In the genomic region with DNA sequence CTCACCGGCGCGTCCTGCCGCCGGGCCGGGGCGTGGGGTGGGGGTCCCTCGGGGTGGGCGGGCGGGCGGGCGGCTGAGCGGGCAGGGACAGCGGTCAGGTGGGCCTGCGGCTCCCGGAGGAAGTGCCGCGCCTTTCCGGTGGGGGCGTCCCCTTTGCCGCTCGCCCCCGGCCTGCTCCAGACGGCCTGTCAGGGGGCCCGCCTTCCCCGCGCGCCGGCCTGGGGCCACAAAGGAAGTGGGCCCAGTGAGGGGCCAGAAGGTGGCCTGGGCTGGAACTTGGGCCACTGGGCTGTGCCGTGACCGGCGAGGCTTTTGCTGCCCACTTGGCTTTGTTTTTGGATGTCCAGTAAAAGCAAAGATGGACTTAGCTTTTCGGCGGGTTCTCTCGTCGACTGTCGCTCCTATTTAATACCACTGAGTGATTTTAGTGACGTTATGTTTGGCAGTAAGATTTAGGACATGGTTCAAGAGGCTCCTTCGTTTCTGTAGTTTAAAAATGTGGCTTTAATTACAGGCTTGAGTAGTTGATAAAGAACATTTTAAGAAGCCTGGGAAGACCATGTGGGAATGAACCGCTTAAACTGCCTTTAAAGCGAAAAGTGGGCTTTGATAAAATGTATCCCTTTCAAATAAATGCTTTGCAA, we compare ENCODE assay signal across 8 mouse cellular contexts. TPM values are rescaled to one million over a fixed set of nuclear protein-coding genes. Genes with fewer than 3 reads are reported as not detected.
DNase-seq lines count a peak whose midpoint lies in the region; ATAC-seq lines count a peak whose summit lies in the region.

No protein-coding gene starts in this region.

- peak overlapping the region; percentile 58 for H3K4me2 ChIP-seq in intestine, embryonic 16.5 days (ENCODE audit: low read depth, low read length)
- H3K4me2 ChIP-seq in limb, embryonic 15.5 days, result peak overlapping the region; percentile 53
- peak overlapping the region; percentile 71 for H3K4me2 ChIP-seq in midbrain, embryonic 14.5 days (ENCODE audit: low read length)

- no peaks in the 10 kb centered on the region for H3K27me3 ChIP-seq in intestine, embryonic 16.5 days (replicated peaks; ENCODE audit: control insufficient read depth, insufficient read depth, low read length)
- no peaks in the 10 kb centered on the region for H3K27me3 ChIP-seq in limb, embryonic 15.5 days
- no peaks in the 10 kb centered on the region for H3K27me3 ChIP-seq in midbrain, embryonic 14.5 days (ENCODE audit: control insufficient read depth, insufficient read depth, low read length)

- H3K36me3 ChIP-seq in intestine, embryonic 16.5 days (ENCODE audit: control insufficient read depth, insufficient read depth, low read length), result peaks cover 3% of the 10 kb centered on the region; the same call in 1 of the 2 replicates
- H3K36me3 ChIP-seq in limb, embryonic 15.5 days, result 0 out of 2 replicates have a peak, but pooled peaks cover 4% of the 10 kb centered on the region
- no peaks in the 10 kb centered on the region for H3K36me3 ChIP-seq in midbrain, embryonic 14.5 days (ENCODE audit: control insufficient read depth, insufficient read depth, low read length)

- no peaks in the 10 kb centered on the region for H3K9me3 ChIP-seq in intestine, embryonic 16.5 days (ENCODE audit: control insufficient read depth, low read length)
- H3K9me3 ChIP-seq in limb, embryonic 15.5 days, result no peaks in the 10 kb centered on the region
- H3K9me3 ChIP-seq in midbrain, embryonic 14.5 days (ENCODE audit: control insufficient read depth, low read length), result no peaks in the 10 kb centered on the region

- under 1% methylated on average over 34 of the region's 41 CpGs for WGBS in intestine, embryonic 16.5 days
- under 1% methylated on average over 40 of the region's 41 CpGs for WGBS in limb, embryonic 15.5 days
- WGBS in midbrain, embryonic 14.5 days, result under 1% methylated on average over 36 of the region's 41 CpGs

- peak; percentile 62 for DNase-seq in adrenal gland, adult 8-10 months
- peak; percentile 24 for DNase-seq in embryo, embryonic 11.5 days (ENCODE audit: low read depth, low spot score)
- peak; percentile 80 to 89 for DNase-seq in heart, adult 18-20 months
- peak; percentile 67 for DNase-seq in midbrain, embryonic 14.5 days
- peak; percentile 60 for DNase-seq in spleen, adult 12 weeks (ENCODE audit: low spot score)
- no peak for DNase-seq in c-Kit-positive CD71-positive TER-119-positive erythroid progenitor cells, embryonic 14.5 days (ENCODE audit: low spot score)

- ATAC-seq in intestine, embryonic 16.5 days, result peak; percentile 71
- peak; percentile 69 for ATAC-seq in limb, embryonic 15.5 days (ENCODE audit: insufficient number of reproducible peaks, low FRiP score, low TSS enrichment, low read depth)
- ATAC-seq in midbrain, embryonic 14.5 days (ENCODE audit: low FRiP score, low TSS enrichment), result peak; percentile 68

- H3K27ac ChIP-seq in intestine, embryonic 16.5 days (ENCODE audit: low read length), result peak overlapping the region; percentile 98
- H3K27ac ChIP-seq in limb, embryonic 15.5 days, result peak overlapping the region; percentile 98
- H3K27ac ChIP-seq in midbrain, embryonic 14.5 days (replicated peaks; ENCODE audit: low read depth, low read length), result peak overlapping the region; percentile 93

- H3K4me1 ChIP-seq in intestine, embryonic 16.5 days (ENCODE audit: control insufficient read depth, insufficient read depth, low read length), result peaks cover 11% of the 10 kb centered on the region
- H3K4me1 ChIP-seq in limb, embryonic 15.5 days, result peaks cover 12% of the 10 kb centered on the region
- H3K4me1 ChIP-seq in midbrain, embryonic 14.5 days (ENCODE audit: control insufficient read depth, insufficient read depth, low read length), result peaks cover 7% of the 10 kb centered on the region

- H3K4me3 ChIP-seq in intestine, embryonic 16.5 days (ENCODE audit: low read length), result peak overlapping the region; percentile 74
- peak overlapping the region; percentile 66 for H3K4me3 ChIP-seq in limb, embryonic 15.5 days
- peak overlapping the region; percentile 82 for H3K4me3 ChIP-seq in midbrain, embryonic 14.5 days (replicated peaks; ENCODE audit: low read depth, low read length)

- H3K9ac ChIP-seq in intestine, embryonic 16.5 days (ENCODE audit: low read depth, low read length), result peak overlapping the region; percentile 83
- H3K9ac ChIP-seq in limb, embryonic 15.5 days, result peak overlapping the region; percentile 71
- peak overlapping the region; percentile 80 for H3K9ac ChIP-seq in midbrain, embryonic 14.5 days (replicated peaks; ENCODE audit: low read length)

RNA-seq across cellular contexts. Expression of a gene that starts 0.5 kb away (rescaled TPM):
- total RNA-seq in adrenal gland, adult 8-10 months (2022), result 10 to 100 TPM; 35.8 to 40.8 (median 40.5) TPM
- total RNA-seq in heart, adult 18-20 months (2021), result 10 to 100 TPM; 24.7 to 26.0 TPM
- 67.7 and 69.9 TPM in 2 replicates for polyA plus RNA-seq in intestine, embryonic 16.5 days (2015; fragmentation: Nextera tagmentation; extraction: Ambion mirVana)
- 89.7 and 101 TPM in 2 replicates for polyA plus RNA-seq in limb, embryonic 15.5 days (2015; fragmentation: Nextera tagmentation; extraction: Ambion mirVana)
- 73.8 and 84.3 TPM in 2 replicates for polyA plus RNA-seq in midbrain, embryonic 14.5 days (2014; fragmentation: Nextera tagmentation; extraction: Ambion mirVana)

RNA-seq across cellular contexts. Expression of a gene that starts 26.4 kb away (rescaled TPM):
- 1 to 10 TPM; 2.1 to 4.8 (median 3.4) TPM for total RNA-seq in adrenal gland, adult 8-10 months (2022)
- 1 to 10 TPM; 1.6 to 2.9 TPM for total RNA-seq in heart, adult 18-20 months (2021)
- polyA plus RNA-seq in intestine, embryonic 16.5 days (2015; fragmentation: Nextera tagmentation; extraction: Ambion mirVana), result 2.3 and 3.1 TPM in 2 replicates
- 3.6 and 4.2 TPM in 2 replicates for polyA plus RNA-seq in limb, embryonic 15.5 days (2015; fragmentation: Nextera tagmentation; extraction: Ambion mirVana)
- 0.15 and 0.37 TPM in 2 replicates for polyA plus RNA-seq in midbrain, embryonic 14.5 days (2014; fragmentation: Nextera tagmentation; extraction: Ambion mirVana)

RNA-seq across cellular contexts. Expression of a gene that starts 58.7 kb away (rescaled TPM):
- total RNA-seq in adrenal gland, adult 8-10 months (2022), result 1 to 10 TPM; 1.2 to 2.8 (median 1.8) TPM
- total RNA-seq in heart, adult 18-20 months (2021), result 1 to 10 TPM in 1 of 2 experiments, under 1 TPM in 1; 0.62 to 1.2 TPM
- 5.5 and 7.1 TPM in 2 replicates for polyA plus RNA-seq in intestine, embryonic 16.5 days (2015; fragmentation: Nextera tagmentation; extraction: Ambion mirVana)
- 1.6 and 1.9 TPM in 2 replicates for polyA plus RNA-seq in limb, embryonic 15.5 days (2015; fragmentation: Nextera tagmentation; extraction: Ambion mirVana)
- 88.5 and 100.0 TPM in 2 replicates for polyA plus RNA-seq in midbrain, embryonic 14.5 days (2014; fragmentation: Nextera tagmentation; extraction: Ambion mirVana)

Comparison
In these comparisons a context has a peak if more than half of its experiments do, and no peak if none do; other contexts are left out.
1. RNA of a gene that starts 58.7 kb away (polyA plus RNA-seq): 88.5 to 100.0 TPM in midbrain, embryonic 14.5 days; 5.5 to 7.1 TPM in intestine, embryonic 16.5 days and 1.6 to 1.9 TPM in limb, embryonic 15.5 days; every median in the first group is over 10 times any median in the second.
2. Peak in every context shown above with its lines, with median percentiles within 50 percentile points of each other: ATAC-seq, H3K27ac ChIP-seq, H3K4me2 ChIP-seq, H3K4me3 ChIP-seq and H3K9ac ChIP-seq.